Mouse (Mus musculus) WW6 (cell line): Measurements from ENCODE around the gene Glul.

Experiments
- DNase-seq: peaks from one replicate; pipeline ENCODE4 v3.0.0-alpha.2; 2013; ENCODE audit warnings: low read depth, low spot score

Glul gene

GRCm38 (mm10) chr1:153909213-153909962 lies 9.6 kb downstream of the Glul start:
- DNase-seq, result no peak

GRCm38 (mm10) chr1:153909963-153910291 lies 10.2 kb downstream of the Glul start:
- DNase-seq, result no peak

GRCm38 (mm10) chr1:153910423-153910822 lies 10.7 kb downstream of the Glul start:
- DNase-seq, result no peak

DNA sequence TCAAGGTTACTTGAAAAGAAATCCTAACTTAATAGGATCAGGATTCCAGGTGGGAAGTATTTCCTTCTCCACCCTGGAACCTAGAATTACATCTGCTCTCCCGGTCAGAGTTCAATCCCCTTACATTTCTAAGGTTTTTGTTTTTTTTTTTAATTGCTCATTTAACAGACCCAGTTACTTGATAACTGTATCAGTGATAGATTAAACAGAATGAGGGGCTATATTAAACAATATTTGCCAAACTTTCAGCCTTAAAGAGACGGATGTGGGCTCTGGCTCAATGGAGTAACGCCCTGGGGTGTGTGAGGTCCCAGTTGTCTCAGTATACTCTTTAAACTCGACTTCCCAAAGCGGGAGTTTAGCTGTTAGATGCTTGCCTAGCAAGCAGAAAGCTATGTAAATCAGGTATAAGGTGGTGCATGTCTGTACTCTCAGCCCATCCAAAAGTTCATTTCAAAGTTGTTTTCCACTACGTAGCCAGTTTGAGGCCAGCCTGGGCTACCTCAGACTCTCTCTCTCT lies 11.6 kb downstream of the Glul start:
- DNase-seq, result no peak

DNA sequence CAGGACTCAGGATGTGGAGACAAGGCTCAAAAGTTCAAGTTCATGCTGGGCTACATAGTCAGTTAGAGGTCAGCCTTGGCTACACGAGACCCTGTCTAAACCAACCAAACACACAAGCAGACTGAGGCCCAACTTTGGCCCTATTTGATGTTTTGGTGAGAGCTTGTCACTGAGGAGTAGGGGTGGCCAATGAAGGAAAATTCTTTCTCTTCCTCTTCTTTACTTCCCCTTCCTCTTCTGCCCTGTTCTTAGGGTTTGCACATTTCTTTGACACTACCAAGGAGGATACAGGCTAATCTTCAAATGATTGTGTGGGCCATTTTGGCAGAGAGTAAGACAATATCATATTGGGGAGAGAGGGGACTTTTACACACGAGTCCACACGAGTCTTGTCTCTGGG lies 14.1 kb downstream of the Glul start:
- DNase-seq, result no peak

GRCm38 (mm10) chr1:153918521-153919206 lies 18.9 kb downstream of the Glul start:
- DNase-seq, result no peak

DNA sequence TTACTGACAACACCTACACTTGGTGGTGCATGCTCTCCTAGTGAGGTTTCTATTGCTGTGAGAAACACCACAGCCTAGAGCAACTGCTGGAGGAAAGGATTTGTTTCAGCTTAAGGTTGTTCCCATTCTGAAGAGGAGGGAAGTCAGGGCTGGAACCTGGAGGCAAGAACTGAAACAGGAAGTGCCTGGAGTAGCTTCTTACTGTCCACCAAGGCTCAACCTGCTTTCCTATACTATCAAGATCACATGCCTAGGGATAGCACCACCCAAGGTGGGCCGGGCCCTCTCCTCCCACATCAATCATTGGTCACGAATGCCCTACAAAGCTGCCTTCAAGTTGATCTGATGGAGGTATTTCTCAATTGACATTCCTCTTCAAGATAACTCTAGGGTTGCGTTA lies 21.9 kb downstream of the Glul start:
- no peak for DNase-seq

DNA sequence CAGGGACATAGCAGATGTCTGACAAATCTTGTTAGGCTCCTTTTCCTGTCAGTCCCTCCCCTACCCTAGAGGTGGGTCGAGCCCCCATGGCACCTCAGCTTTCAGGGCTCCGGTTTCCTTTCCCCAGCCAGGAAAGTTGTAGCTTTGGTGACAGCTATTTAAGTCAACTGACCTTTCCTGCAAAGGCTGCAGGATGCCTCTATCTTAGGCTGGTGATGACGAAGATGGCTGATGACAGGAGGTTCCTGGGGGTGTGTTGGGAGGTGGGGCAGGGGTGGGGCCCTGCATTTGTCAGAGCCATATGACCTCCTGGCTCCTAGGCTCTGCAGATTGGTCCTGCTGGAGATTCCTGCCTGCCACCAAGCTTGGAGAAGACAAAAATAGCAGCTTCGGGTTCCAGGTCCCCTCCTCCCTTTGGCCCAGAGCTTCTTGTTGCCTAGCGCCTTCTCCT lies 22.9 kb downstream of the Glul start:
- no peak for DNase-seq

GRCm38 (mm10) chr1:153924395-153925385 lies 24.9 kb downstream of the Glul start:
- no peak for DNase-seq

- DNase-seq, result no peak
Observed at GRCm38 (mm10) chr1:153930431-153930830, 30.7 kb downstream of the Glul start.

GRCm38 (mm10) chr1:153933772-153934171 lies 34.0 kb downstream of the Glul start:
- DNase-seq, result no peak

DNA sequence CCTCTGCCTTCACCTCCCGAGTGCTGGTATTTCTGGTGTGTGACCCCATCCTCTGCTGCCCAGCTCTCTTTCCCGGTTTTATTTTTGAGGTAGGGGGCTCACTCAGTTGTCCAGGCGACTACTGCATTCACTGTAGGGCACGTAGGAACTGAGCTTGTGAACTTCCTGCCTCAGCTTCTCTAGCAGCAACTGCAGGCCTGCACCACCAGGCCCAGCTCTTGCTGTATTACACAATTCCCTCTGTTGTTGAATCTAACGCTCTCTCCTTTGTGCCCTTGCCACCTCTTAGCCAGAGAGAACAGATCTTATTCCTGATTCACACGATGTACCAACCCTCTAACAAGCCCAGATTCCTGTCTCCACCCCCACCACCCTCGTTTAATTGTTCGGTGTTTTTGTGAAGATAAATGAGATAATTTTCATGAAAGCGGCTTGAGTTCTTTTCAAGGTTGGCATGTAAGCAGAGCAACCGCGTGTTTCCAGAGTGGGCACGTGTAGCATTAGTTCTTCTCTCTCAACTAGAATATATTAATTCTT lies 36.2 kb downstream of the Glul start:
- DNase-seq, result no peak

GRCm38 (mm10) chr1:153937025-153937424 lies 37.3 kb downstream of the Glul start:
- DNase-seq, result no peak

GRCm38 (mm10) chr1:153940986-153941385 lies 41.2 kb downstream of the Glul start:
- DNase-seq, result no peak

- DNase-seq, result no peak
Observed at GRCm38 (mm10) chr1:153945181-153945580, 45.4 kb downstream of the Glul start.

GRCm38 (mm10) chr1:153946971-153947370 lies 47.2 kb downstream of the Glul start:
- DNase-seq, result no peak

- no peak for DNase-seq
Observed at GRCm38 (mm10) chr1:153947837-153948236, 48.1 kb downstream of the Glul start.

DNA sequence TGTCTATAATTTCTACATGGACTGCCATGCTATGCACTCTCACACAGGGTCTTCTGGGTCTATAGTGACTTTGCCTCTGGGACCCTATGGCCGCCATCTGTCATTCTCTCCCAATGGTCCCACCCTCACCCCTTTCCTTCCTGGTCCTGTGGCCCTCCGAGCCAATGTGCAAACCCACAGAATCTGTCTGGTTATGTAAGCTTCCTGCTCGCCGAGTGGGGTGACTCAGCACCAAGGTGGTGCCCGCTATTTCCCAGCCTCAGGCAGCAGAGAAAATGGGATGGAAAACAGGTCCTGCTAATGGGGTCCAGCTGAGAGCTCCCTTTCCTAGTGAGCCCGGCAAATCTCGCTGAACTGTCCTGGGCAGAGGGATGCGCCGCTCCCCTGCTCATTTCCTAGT lies 53.5 kb downstream of the Glul start:
- DNase-seq, result no peak

DNA sequence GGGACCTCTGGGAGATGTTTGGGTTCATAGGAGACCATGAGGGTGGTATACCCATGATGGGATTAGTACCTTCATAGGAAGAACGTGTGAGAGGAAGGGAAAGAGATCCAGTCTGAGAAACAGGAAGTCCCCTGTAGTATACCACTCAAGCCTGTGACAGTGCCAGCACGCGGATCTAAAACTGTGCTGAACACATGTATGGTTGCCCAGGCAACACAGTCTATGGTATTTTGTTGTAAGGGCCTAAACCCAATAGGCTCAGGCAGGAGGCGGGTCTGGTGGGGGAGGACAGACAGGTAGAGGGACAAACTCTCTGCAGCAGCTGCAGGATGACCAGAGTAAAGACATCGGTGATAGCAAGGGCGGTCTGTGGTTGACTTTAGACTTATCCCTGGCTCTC lies 54.1 kb downstream of the Glul start:
- no peak for DNase-seq

DNA sequence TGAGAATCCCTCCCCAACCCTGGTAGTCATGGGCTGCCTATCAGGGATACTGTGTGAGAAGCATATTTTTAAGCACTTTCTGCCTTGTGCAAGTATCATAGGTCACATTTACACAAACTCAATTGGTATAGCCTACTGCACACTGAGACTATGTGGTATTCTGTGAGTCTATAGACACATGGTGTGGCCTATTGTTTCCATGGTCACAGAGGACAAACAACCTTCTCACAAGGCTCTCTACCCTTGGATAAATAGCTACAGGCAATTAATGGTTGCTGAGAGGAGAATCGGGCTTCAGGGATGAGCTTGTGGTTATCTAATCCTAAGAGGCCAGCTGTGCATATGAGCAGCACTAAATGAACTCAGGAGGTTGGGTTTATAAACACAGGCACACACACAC lies 58.1 kb downstream of the Glul start:
- no peak for DNase-seq
